22 mouse cellular contexts compared by ENCODE assay signal in genomic region chr3:20007759-20008158, GRCm38 (mm10). TPM values are rescaled to one million over a fixed set of nuclear protein-coding genes. Genes with fewer than 3 reads are reported as not detected.
A peak's percentile ranks its signal among the peaks of the same experiment; 100 is the strongest.
DNase-seq lines count a peak whose midpoint lies in the region; ATAC-seq and TF ChIP-seq lines count a peak whose summit lies in the region.
"Had no signal": no experiment of that assay in that cellular context is flagged by ENCODE, and none has a peak within 500 bp of the region (broad histone marks: within the 10 kb centered on the region; RNA-seq: fewer than 3 reads in every experiment).

No protein-coding gene starts in this region.

- H3K27ac ChIP-seq in intestine, embryonic 15.5 days: no peak overlapping the region
- H3K27ac ChIP-seq in intestine, postnatal 0 days (ENCODE audit: low read depth, low read length): no peak overlapping the region
- no peak overlapping the region for H3K27ac ChIP-seq in liver, embryonic 11.5 days (ENCODE audit: low read depth, low read length)
- no peak overlapping the region for H3K27ac ChIP-seq in liver, embryonic 12.5 days
- H3K27ac ChIP-seq in liver, embryonic 14.5 days: no peak overlapping the region
- H3K27ac ChIP-seq in intestine, embryonic 16.5 days (ENCODE audit: low read length): no peak overlapping the region
- H3K27ac ChIP-seq in embryonic facial prominence, embryonic 10.5 days (replicated peaks): no peak overlapping the region

- no peak overlapping the region for H3K4me2 ChIP-seq in intestine, embryonic 15.5 days (replicated peaks)
- H3K4me2 ChIP-seq in intestine, postnatal 0 days (replicated peaks; ENCODE audit: low read depth): no peak overlapping the region
- H3K4me2 ChIP-seq in liver, embryonic 11.5 days: no peak overlapping the region
- no peak overlapping the region for H3K4me2 ChIP-seq in liver, embryonic 12.5 days
- no peak overlapping the region for H3K4me2 ChIP-seq in liver, embryonic 14.5 days (ENCODE audit: low read depth)
- no peak overlapping the region for H3K4me2 ChIP-seq in intestine, embryonic 16.5 days (ENCODE audit: low read depth, low read length)

- TF ChIP-seq CTCF in intestine, postnatal 0 days (IDR thresholded peaks at IDR 0.05; ENCODE audit: low read depth): no peak
- TF ChIP-seq CTCF in liver, embryonic 14.5 days (IDR thresholded peaks at IDR 0.05; ENCODE audit: low read depth): no peak

- no peaks in the 10 kb centered on the region for H3K4me1 ChIP-seq in intestine, embryonic 15.5 days (replicated peaks)
- no peaks in the 10 kb centered on the region for H3K4me1 ChIP-seq in intestine, postnatal 0 days (replicated peaks; ENCODE audit: control insufficient read depth, insufficient read depth, low read length)
- no peaks in the 10 kb centered on the region for H3K4me1 ChIP-seq in liver, embryonic 11.5 days (replicated peaks; ENCODE audit: control insufficient read depth, insufficient read depth, low read length)
- no peaks in the 10 kb centered on the region for H3K4me1 ChIP-seq in liver, embryonic 12.5 days
- H3K4me1 ChIP-seq in liver, embryonic 14.5 days (replicated peaks; ENCODE audit: control insufficient read depth in 2 of 2, insufficient read depth in 2 of 2, low read length in 1 of 2): no peaks in the 10 kb centered on the region
- no peaks in the 10 kb centered on the region for H3K4me1 ChIP-seq in intestine, embryonic 16.5 days (ENCODE audit: control insufficient read depth, insufficient read depth, low read length)
- H3K4me1 ChIP-seq in embryonic facial prominence, embryonic 10.5 days: peaks cover 8% of the 10 kb centered on the region

- WGBS in intestine, embryonic 15.5 days: 69% methylated on average over 5 of the region's 5 CpGs
- 57% methylated on average over 5 of the region's 5 CpGs for WGBS in intestine, postnatal 0 days
- WGBS in liver, embryonic 11.5 days: 75% methylated on average over 5 of the region's 5 CpGs
- 56% methylated on average over 5 of the region's 5 CpGs for WGBS in liver, embryonic 12.5 days (ENCODE audit: insufficient replicate concordance)
- WGBS in liver, embryonic 14.5 days (ENCODE audit: insufficient replicate concordance): 47% methylated on average over 5 of the region's 5 CpGs
- 70% methylated on average over 5 of the region's 5 CpGs for WGBS in intestine, embryonic 16.5 days
- 91% methylated on average over 5 of the region's 5 CpGs for WGBS in embryonic facial prominence, embryonic 10.5 days

- DNase-seq in liver, embryonic 11.5 days (ENCODE audit: low spot score): no peak
- DNase-seq in liver, embryonic 14.5 days (ENCODE audit: low read depth in 3 of 3, low spot score in 3 of 3): no peak
- no peak for DNase-seq in liver
- no peak for DNase-seq in embryonic facial prominence, embryonic 10.5 days (ENCODE audit: low spot score)
- DNase-seq: adrenal gland, adult 2 months; adrenal gland, adult 8-10 months; adrenal gland, postnatal 10 days; adrenal gland, postnatal 14 days; adrenal gland, postnatal 25 days; adrenal gland, postnatal 36 days; B cell, adult 2 months; cerebellum, adult 11 months; cerebellum, adult 11-12 months had no signal

- ATAC-seq in intestine, embryonic 15.5 days: peak; percentile 67; the same call in 1 of the 2 replicates
- no peak for ATAC-seq in intestine, postnatal 0 days
- ATAC-seq in liver, embryonic 11.5 days (replicated peaks; ENCODE audit: low FRiP score): 0 out of 2 replicates have a peak, but pooled peaks have one; percentile 47
- ATAC-seq in liver, embryonic 12.5 days: no peak
- peak; percentile 43; the same call in 1 of the 2 replicates for ATAC-seq in liver, embryonic 14.5 days (ENCODE audit: insufficient read depth)
- ATAC-seq in intestine, embryonic 16.5 days: 0 out of 2 replicates have a peak, but pooled peaks have one; percentile 71
- ATAC-seq: activated CD4-positive, CD25-positive, alpha-beta regulatory T cell, adult 4 months; CD4-positive, CD25-positive, alpha-beta regulatory T cell, adult 4 months; Patski had no signal

- no peaks in the 10 kb centered on the region for H3K27me3 ChIP-seq in intestine, embryonic 15.5 days (replicated peaks)
- no peaks in the 10 kb centered on the region for H3K27me3 ChIP-seq in intestine, postnatal 0 days (replicated peaks; ENCODE audit: control insufficient read depth, insufficient read depth, low read length)
- H3K27me3 ChIP-seq in liver, embryonic 11.5 days (replicated peaks; ENCODE audit: control insufficient read depth, insufficient read depth, low read length): no peaks in the 10 kb centered on the region
- no peaks in the 10 kb centered on the region for H3K27me3 ChIP-seq in liver, embryonic 12.5 days (replicated peaks)
- no peaks in the 10 kb centered on the region for H3K27me3 ChIP-seq in liver, embryonic 14.5 days (ENCODE audit: control insufficient read depth, insufficient read depth, low read length)
- no peaks in the 10 kb centered on the region for H3K27me3 ChIP-seq in intestine, embryonic 16.5 days (replicated peaks; ENCODE audit: control insufficient read depth, insufficient read depth, low read length)
- H3K27me3 ChIP-seq in embryonic facial prominence, embryonic 10.5 days (replicated peaks; ENCODE audit: low read depth, poor library complexity, severe bottlenecking): no peaks in the 10 kb centered on the region
- H3K27me3 ChIP-seq: CH12.LX, Patski had no signal

- H3K9ac ChIP-seq in intestine, embryonic 15.5 days: no peak overlapping the region
- no peak overlapping the region for H3K9ac ChIP-seq in intestine, postnatal 0 days (ENCODE audit: low read depth, low read length)
- no peak overlapping the region for H3K9ac ChIP-seq in liver, embryonic 11.5 days (ENCODE audit: low read depth, low read length)
- no peak overlapping the region for H3K9ac ChIP-seq in liver, embryonic 12.5 days
- no peak overlapping the region for H3K9ac ChIP-seq in liver, embryonic 14.5 days (replicated peaks)
- no peak overlapping the region for H3K9ac ChIP-seq in intestine, embryonic 16.5 days (ENCODE audit: low read depth, low read length)

- no peak for TF ChIP-seq EP300 in liver, embryonic 14.5 days (IDR thresholded peaks at IDR 0.05; ENCODE audit: low read depth)

- no peak overlapping the region for H3K4me3 ChIP-seq in intestine, embryonic 15.5 days (replicated peaks)
- H3K4me3 ChIP-seq in intestine, postnatal 0 days (ENCODE audit: low read depth, low read length): no peak overlapping the region
- no peak overlapping the region for H3K4me3 ChIP-seq in liver, embryonic 11.5 days (ENCODE audit: low read depth, low read length)
- no peak overlapping the region for H3K4me3 ChIP-seq in liver, embryonic 12.5 days
- no peak overlapping the region for H3K4me3 ChIP-seq in liver, embryonic 14.5 days (ENCODE audit: insufficient read depth in 1 of 2, low read depth in 2 of 2, low read length in 2 of 2)
- no peak overlapping the region for H3K4me3 ChIP-seq in intestine, embryonic 16.5 days (ENCODE audit: low read length)
- no peak overlapping the region for H3K4me3 ChIP-seq in embryonic facial prominence, embryonic 10.5 days

- no peaks in the 10 kb centered on the region for H3K9me3 ChIP-seq in intestine, embryonic 15.5 days
- H3K9me3 ChIP-seq in intestine, postnatal 0 days (ENCODE audit: control insufficient read depth): no peaks in the 10 kb centered on the region
- no peaks in the 10 kb centered on the region for H3K9me3 ChIP-seq in liver, embryonic 11.5 days (ENCODE audit: control insufficient read depth, low read length)
- no peaks in the 10 kb centered on the region for H3K9me3 ChIP-seq in liver, embryonic 12.5 days (replicated peaks)
- H3K9me3 ChIP-seq in liver, embryonic 14.5 days (ENCODE audit: control insufficient read depth, low read length): no peaks in the 10 kb centered on the region
- H3K9me3 ChIP-seq in intestine, embryonic 16.5 days (ENCODE audit: control insufficient read depth, low read length): no peaks in the 10 kb centered on the region
- no peaks in the 10 kb centered on the region for H3K9me3 ChIP-seq in embryonic facial prominence, embryonic 10.5 days
- H3K9me3 ChIP-seq: G1E had no signal

- H3K36me3 ChIP-seq in intestine, embryonic 15.5 days: no peaks in the 10 kb centered on the region
- peaks cover 11% of the 10 kb centered on the region for H3K36me3 ChIP-seq in intestine, postnatal 0 days (ENCODE audit: control insufficient read depth, insufficient read depth)
- H3K36me3 ChIP-seq in liver, embryonic 11.5 days (ENCODE audit: control insufficient read depth, insufficient read depth, low read length): no peaks in the 10 kb centered on the region
- peaks cover 30% of the 10 kb centered on the region for H3K36me3 ChIP-seq in liver, embryonic 12.5 days
- no peaks in the 10 kb centered on the region; the same call in 1 of the 2 replicates for H3K36me3 ChIP-seq in liver, embryonic 14.5 days (replicated peaks; ENCODE audit: control insufficient read depth, insufficient read depth, low read depth)
- peaks cover 2% of the 10 kb centered on the region; the same call in 1 of the 2 replicates for H3K36me3 ChIP-seq in intestine, embryonic 16.5 days (ENCODE audit: control insufficient read depth, insufficient read depth, low read length)
- peaks cover 21% of the 10 kb centered on the region for H3K36me3 ChIP-seq in embryonic facial prominence, embryonic 10.5 days (replicated peaks)

RNA-seq across cellular contexts. Expression of gene Hps3, which starts 27.4 kb away (rescaled TPM):
- polyA plus RNA-seq in intestine, embryonic 15.5 days (2015; fragmentation: Nextera tagmentation; extraction: Ambion mirVana): 9.4 and 11.0 TPM in 2 replicates
- polyA plus RNA-seq in intestine, postnatal 0 days (2015; fragmentation: Nextera tagmentation; extraction: Ambion mirVana): 6.0 and 6.9 TPM in 2 replicates
- polyA plus RNA-seq in liver, embryonic 11.5 days (2014; fragmentation: Nextera tagmentation; extraction: Ambion mirVana): 10.4 and 13.8 TPM in 2 replicates
- 9.0 and 9.1 TPM in 2 replicates for polyA plus RNA-seq in liver, embryonic 12.5 days (2016; fragmentation: Nextera tagmentation; extraction: Ambion mirVana)
- polyA plus RNA-seq in liver, embryonic 14.5 days (2012; rRNA removed): 4.7 and 5.6 TPM in 2 replicates
- 4.9 and 5.3 TPM in 2 replicates for polyA plus RNA-seq in liver, embryonic 14.5 days (2014; fragmentation: Nextera tagmentation; extraction: Ambion mirVana)
- 9.7 and 9.8 TPM in 2 replicates for polyA plus RNA-seq in intestine, embryonic 16.5 days (2015; fragmentation: Nextera tagmentation; extraction: Ambion mirVana)
- polyA plus RNA-seq in embryonic facial prominence, embryonic 10.5 days (2016; fragmentation: Nextera tagmentation; extraction: Ambion mirVana): 9.0 and 10.5 TPM in 2 replicates

RNA-seq across cellular contexts. Expression of gene Hltf, which starts 49.9 kb away (rescaled TPM):
- polyA plus RNA-seq in intestine, embryonic 15.5 days (2015; fragmentation: Nextera tagmentation; extraction: Ambion mirVana): 14.9 and 15.0 TPM in 2 replicates
- polyA plus RNA-seq in intestine, postnatal 0 days (2015; fragmentation: Nextera tagmentation; extraction: Ambion mirVana): 9.6 and 11.1 TPM in 2 replicates
- 19.9 and 21.2 TPM in 2 replicates for polyA plus RNA-seq in liver, embryonic 11.5 days (2014; fragmentation: Nextera tagmentation; extraction: Ambion mirVana)
- 13.2 and 13.3 TPM in 2 replicates for polyA plus RNA-seq in liver, embryonic 12.5 days (2016; fragmentation: Nextera tagmentation; extraction: Ambion mirVana)
- 2.5 and 4.5 TPM in 2 replicates for polyA plus RNA-seq in liver, embryonic 14.5 days (2012; rRNA removed)
- 9.4 and 13.0 TPM in 2 replicates for polyA plus RNA-seq in liver, embryonic 14.5 days (2014; fragmentation: Nextera tagmentation; extraction: Ambion mirVana)
- 14.0 and 16.3 TPM in 2 replicates for polyA plus RNA-seq in intestine, embryonic 16.5 days (2015; fragmentation: Nextera tagmentation; extraction: Ambion mirVana)
- polyA plus RNA-seq in embryonic facial prominence, embryonic 10.5 days (2016; fragmentation: Nextera tagmentation; extraction: Ambion mirVana): 18.1 and 20.7 TPM in 2 replicates

RNA-seq across cellular contexts. Expression of gene Cp, which starts 50.9 kb away (rescaled TPM):
- 1.1 and 1.5 TPM in 2 replicates for polyA plus RNA-seq in intestine, embryonic 15.5 days (2015; fragmentation: Nextera tagmentation; extraction: Ambion mirVana)
- polyA plus RNA-seq in intestine, postnatal 0 days (2015; fragmentation: Nextera tagmentation; extraction: Ambion mirVana): 1.2 and 1.8 TPM in 2 replicates
- polyA plus RNA-seq in liver, embryonic 11.5 days (2014; fragmentation: Nextera tagmentation; extraction: Ambion mirVana): 0.25 and 0.65 TPM in 2 replicates
- 0.68 and 0.77 TPM in 2 replicates for polyA plus RNA-seq in liver, embryonic 12.5 days (2016; fragmentation: Nextera tagmentation; extraction: Ambion mirVana)
- polyA plus RNA-seq in liver, embryonic 14.5 days (2012; rRNA removed): 3.6 and 8.5 TPM in 2 replicates
- 12.0 and 19.0 TPM in 2 replicates for polyA plus RNA-seq in liver, embryonic 14.5 days (2014; fragmentation: Nextera tagmentation; extraction: Ambion mirVana)
- polyA plus RNA-seq in intestine, embryonic 16.5 days (2015; fragmentation: Nextera tagmentation; extraction: Ambion mirVana): 1.4 and 1.8 TPM in 2 replicates
- polyA plus RNA-seq in embryonic facial prominence, embryonic 10.5 days (2016; fragmentation: Nextera tagmentation; extraction: Ambion mirVana): 3.8 and 4.2 TPM in 2 replicates
- polyA plus RNA-seq: G1E had no signal

Comparison
In these comparisons a context has a peak if more than half of its experiments do, and no peak if none do; other contexts are left out.
1. ATAC-seq: peak in intestine, embryonic 15.5 days (single experiment), liver, embryonic 11.5 days (single experiment), liver, embryonic 14.5 days (single experiment) and intestine, embryonic 16.5 days (single experiment); none in intestine, postnatal 0 days (single experiment) and liver, embryonic 12.5 days (single experiment).